Mouse (Mus musculus) kidney, postnatal 4 days (tissue): ENCODE measurements at regions not wholly inside any gene's neighbourhood (a gene's known extent, or its start where the extent isn't known, plus 50 kb on each side); places are given as distances from the start of the nearest gene placed in this dataset.

Experiments
- DNase-seq, 2 experiments: peaks; one replicate each; pipeline ENCODE4 v3.0.0; 2021; ENCODE audit warnings: mixed read lengths in 2 of 2

DNA sequence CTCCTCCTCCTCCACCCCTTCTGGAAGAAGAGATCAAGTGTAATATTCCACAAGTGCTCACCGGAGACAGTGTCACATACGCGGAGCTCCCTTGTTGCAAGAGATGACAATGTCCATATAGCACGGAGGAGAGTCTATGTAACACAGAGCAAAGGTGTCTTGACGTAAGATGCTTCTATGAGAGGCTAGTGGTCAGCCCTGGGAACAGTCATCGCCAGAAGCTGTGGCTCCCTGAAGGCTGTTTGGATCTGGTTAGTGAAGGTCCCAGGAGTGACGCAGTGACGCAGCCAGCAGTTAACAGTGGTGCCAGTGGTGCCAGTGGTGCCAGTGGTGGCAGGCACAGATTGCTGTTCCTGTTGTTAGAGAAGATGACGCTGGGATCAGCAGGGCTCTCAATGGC, 66.9 kb downstream of the Twistnb start:
- no peak for DNase-seq

- DNase-seq, result peak; percentile 2 to 4
Measured at GRCm38 (mm10) chr12:33497319-33497892, 68.0 kb downstream of the Twistnb start.

- DNase-seq, result no peak
Measured at GRCm38 (mm10) chr12:33541566-33541965, 112.1 kb downstream of the Twistnb start.

- peak; percentile 2 for DNase-seq
Measured at GRCm38 (mm10) chr12:33551660-33552059, 122.2 kb downstream of the Twistnb start.

DNA sequence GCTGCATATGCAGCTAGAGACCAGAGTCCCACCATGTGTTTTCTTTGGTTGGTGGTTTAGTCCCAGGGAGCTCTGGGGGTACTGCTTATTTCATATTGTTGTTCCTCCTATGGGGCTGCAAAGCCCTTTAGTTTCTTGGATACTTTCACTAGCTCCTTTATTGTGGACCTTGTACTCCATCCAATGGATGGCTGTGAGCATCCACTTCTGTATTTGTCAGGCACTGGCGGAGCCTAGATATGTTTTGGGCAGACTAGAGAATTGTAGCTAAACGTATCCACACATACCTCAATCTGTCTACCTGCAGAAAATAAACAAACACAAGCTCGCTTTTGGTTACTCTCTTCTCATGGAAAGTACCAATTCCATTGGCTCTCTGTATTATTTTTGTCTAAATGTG, 122.8 kb downstream of the Twistnb start:
- DNase-seq, result no peak

GRCm38 (mm10) chr12:33552651-33553050, 123.2 kb downstream of the Twistnb start:
- no peak for DNase-seq

DNA sequence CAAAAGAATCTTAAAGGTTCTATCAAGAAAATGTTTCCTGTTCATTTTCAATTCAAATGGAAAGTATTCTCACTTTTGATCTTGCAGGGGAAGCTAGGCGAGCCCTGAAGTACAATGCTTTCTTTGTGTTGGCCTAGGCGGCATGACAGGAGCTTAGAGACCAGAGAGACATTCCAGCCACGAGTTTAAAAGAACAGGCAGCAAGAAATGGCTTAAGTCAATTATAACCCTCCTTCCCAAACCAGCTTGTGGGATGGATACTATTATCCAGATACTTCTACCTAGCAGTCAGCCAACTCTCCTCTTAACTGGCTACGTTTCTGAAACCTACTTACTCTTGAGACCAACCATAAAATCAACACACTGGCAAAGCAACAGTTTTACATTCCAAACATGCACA, 124.3 kb downstream of the Twistnb start:
- no peak for DNase-seq

GRCm38 (mm10) chr12:33561141-33561540, 131.7 kb downstream of the Twistnb start:
- no peak for DNase-seq

DNA sequence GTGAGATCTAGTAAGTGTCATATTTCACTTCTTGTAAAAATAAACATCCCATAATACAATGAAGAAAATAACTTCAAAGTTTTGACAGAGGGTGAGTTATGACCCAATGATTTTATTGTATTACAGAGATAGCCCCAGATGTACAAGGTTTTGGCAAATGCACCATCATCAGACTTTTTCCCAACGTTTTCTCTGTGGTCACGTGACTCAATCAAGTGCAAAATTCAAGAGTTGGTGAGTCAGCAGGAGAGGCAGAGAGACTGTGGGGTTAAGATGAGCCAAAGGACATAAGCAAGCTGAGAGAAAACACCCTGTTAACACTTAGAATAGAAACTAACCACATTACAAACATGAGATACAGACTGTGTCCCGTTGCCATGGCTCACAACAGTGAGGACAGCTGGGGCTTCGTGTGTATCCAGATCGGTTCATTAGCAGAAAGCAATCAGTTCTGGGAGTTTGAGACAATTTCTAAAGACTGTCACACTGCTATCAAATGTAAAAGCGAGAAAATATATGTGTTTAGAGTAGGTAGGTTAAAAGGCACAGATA, 148.5 kb downstream of the Twistnb start:
- no peak for DNase-seq

DNA sequence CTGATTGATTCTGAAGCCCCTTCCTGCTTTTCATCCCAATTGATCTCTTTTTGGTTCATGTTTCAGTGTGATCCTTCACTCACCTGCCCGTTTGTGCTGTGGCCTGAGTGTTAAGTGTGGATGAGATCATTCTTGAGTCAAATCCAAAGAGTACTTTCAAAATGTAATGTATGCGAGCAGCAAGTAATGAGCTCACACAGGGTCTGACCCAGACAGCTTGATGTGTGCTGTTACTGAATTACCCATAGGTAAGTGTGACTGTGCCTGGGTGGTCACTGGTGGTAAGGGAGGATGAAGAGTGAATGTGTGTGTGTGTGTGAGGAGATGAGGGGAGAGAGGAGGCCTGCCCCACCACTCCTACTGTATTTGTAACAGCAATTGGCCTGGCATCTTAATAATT, 151.4 kb downstream of the Twistnb start:
- no peak for DNase-seq

GRCm38 (mm10) chr12:33591031-33591430, 161.6 kb downstream of the Twistnb start:
- DNase-seq, result no peak

DNA sequence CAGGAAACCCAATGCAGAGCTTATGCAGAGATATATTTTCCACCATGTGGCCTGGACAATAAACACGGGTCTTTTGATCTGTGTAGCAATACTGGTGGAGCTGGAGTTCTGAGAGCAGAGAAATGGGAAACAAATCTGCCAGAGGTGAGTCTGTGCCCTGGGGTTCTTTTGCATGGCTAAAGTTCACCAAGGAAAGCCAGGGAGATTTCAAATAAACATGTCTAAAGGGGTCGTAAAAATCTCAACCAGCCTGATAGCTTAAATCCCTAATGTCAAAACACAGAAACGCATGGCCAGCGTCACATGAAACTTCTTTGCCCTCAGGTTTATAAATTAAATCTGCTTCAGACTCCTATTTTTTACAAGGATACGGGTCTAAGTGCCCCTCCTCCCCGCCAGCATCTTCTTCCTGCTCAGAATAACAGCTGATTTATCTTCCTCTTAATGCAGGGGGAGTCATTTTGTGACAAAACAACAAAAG, 163.0 kb downstream of the Twistnb start:
- peak; percentile 11 to 26 for DNase-seq

- peak; percentile 10 to 12 for DNase-seq
Measured at GRCm38 (mm10) chr12:33592938-33593337, 163.5 kb downstream of the Twistnb start.

DNA sequence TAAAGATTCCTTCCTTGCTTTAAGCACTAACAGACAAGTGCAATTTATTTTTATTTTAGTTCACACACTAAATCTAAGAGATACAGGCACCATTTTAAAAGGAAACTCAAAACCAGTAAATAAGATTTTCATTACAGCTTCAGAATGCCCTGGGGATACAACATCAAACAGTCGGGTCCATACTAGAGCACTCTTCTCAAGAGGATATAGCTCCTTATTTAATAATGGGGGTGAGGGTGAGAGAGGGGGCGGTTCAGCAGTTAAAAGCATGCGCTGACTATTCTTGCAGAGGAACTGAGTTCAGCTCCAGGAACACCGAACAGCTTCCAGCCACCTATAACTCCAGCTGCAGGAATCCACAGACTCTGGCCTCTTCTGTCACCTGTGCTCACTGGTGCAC, 164.2 kb downstream of the Twistnb start:
- no peak for DNase-seq

GRCm38 (mm10) chr12:33605393-33605792, 176.0 kb downstream of the Twistnb start:
- peak in 1 of 2 experiments; percentile 17 for DNase-seq

- DNase-seq, result no peak
Measured at GRCm38 (mm10) chr12:33607811-33608602, 178.6 kb downstream of the Twistnb start.

DNA sequence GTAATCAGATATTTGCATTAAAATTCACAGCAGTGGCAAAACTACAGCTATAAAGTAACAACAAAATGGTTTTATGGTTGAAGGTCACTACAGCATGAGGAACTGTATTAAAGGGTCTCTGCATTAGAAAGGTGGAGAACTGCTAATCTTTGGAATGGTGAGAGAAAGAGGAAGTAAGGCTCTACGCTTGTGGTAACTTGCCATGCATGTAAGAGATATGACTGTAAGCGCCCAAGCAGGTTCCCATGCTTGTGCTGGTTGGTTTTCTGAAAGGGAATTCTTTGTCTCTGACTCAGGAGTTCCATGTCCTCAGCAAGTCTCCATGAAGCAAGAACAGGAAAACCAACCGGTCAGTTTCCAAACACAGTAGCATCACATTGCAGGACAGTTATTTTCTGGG, 182.9 kb downstream of the Twistnb start:
- no peak for DNase-seq

GRCm38 (mm10) chr12:33620391-33620790, 191.0 kb downstream of the Twistnb start:
- DNase-seq, result no peak

DNA sequence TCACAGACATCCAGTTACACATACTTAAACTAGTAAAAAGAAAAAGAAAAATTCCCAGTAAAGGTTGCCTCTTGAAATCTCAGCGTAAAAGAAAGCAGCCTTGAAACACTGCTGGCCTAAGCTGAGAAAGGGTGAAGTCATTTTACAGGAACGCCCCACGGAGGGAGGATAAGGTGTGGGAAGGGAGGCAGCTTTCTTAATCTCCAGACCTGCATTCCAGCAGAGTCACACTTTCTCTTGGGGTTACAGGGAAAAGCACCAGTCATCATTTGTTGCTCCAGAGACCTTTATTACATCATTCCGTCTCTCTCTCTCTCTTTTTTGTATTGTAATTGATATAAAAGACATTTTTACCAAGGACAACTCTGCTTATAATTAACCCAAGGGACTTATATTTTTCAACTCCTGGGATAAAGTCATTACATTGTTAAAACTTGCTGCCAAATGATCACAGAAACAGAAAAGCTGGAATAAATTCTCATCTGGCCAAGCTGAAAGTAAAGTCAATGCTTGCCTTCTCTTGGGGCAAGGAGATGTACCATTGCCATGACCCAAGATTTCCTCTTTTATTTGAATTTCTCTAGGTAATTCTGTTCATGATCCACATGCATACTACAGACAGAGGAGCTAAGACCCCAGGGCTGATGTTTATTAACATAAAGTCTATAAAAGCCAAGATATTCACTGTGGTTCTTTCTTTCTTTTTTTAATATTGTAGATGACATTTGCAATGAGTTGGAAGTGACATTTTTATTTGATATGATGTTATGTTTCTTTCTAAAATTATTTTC, 196.9 kb downstream of the Twistnb start:
- no peak for DNase-seq

- no peak for DNase-seq
Measured at GRCm38 (mm10) chr12:33652597-33652996, 223.2 kb downstream of the Twistnb start.

DNA sequence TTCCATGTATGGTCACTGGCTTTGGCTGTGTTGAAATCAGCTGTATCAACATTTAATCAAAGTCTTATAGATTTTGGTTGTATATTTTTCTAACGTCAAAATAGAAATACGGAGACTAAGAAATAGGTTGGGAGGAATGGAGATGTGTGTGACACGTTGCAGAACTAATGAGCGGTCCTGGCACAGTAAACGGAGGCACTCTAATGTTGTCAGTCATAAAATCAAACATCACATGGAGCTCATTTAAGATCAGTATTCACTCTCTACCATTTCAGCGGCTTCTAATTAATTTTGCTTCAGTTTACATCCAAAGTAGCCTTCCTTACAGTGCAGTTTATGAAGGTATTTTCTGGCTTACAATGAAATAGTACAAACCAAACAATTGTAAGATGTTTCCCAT, 246.1 kb downstream of the Twistnb start:
- no peak for DNase-seq

- no peak for DNase-seq
Measured at GRCm38 (mm10) chr12:33692870-33693269, 235.4 kb upstream of the Ferd3l start.

DNA sequence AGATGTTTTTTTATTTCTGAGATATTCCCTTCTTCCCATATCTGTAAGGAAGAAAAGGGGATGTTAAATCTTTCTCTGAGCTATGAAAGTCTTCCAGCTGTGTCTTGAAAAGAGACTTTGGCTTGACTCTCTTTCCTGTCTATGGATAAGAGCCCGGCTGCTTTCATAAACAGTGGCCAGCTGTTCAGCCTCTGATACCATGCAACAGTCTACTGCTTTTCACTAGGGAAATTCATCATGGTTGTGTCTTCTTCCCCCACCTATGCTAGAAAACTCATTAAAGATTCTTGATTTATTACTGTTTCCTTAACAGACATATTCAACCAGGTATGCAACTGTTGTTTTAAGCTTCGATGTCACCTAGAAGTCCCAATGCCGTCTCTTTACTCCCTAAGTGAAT, 213.8 kb upstream of the Ferd3l start:
- peak; percentile 19 to 26 for DNase-seq
